Mouse (Mus musculus): ENCODE measurements around the gene Npm1. TPM values are rescaled to one million over a fixed set of nuclear protein-coding genes. Genes with fewer than 3 reads are reported as not detected.

Gene Npm1
- total RNA-seq, 4 experiments from 2014 or later, result 184 to 220 (median 194) TPM

DNA sequence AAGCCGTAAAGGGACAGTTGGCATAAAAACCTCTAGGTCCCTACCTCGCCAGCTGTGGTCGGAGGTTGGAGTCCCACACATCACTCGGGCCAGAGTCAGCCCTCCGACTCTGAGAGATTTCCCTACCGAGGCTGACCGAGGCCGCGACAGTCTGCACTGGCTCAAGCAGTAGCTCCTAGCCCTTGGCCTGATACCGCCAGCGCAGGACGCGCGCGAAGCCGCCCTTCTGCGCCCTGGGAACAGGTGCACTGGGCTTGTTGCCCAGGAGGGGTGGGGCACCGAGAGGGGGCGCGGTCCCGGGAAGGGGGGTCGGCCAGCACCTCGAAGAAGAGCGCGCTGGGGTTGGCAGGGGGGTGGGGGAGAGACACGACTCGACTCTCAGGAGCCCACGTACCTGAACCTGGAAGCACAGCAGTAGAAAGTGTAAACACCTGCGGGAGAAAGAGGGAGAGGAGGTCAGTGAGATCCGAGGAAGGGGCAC, 16.3 kb downstream of the Npm1 start:
- DNase-seq (ENCODE audit: low spot score in 2 of 2), result no peak

DNA sequence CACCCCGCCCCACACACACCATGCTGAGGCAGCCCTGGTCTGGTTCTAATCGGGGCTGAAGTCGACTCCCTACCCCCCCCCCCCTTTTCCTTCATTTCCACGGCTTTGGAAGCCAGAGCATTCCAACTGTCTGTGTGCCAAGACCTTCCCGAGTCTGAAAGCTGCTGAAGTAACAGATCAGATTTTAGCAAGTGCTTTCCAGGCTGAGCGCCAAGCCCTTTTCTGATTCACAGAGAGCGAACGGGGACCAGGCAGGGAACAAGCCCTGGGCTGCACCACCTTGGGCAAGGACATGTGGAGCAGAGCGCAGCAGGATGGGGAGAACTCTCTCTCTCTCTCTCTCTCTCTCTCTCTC, 16.9 kb downstream of the Npm1 start:
- peak; percentile 79 to 85 for DNase-seq (ENCODE audit: low spot score in 2 of 2)

DNA sequence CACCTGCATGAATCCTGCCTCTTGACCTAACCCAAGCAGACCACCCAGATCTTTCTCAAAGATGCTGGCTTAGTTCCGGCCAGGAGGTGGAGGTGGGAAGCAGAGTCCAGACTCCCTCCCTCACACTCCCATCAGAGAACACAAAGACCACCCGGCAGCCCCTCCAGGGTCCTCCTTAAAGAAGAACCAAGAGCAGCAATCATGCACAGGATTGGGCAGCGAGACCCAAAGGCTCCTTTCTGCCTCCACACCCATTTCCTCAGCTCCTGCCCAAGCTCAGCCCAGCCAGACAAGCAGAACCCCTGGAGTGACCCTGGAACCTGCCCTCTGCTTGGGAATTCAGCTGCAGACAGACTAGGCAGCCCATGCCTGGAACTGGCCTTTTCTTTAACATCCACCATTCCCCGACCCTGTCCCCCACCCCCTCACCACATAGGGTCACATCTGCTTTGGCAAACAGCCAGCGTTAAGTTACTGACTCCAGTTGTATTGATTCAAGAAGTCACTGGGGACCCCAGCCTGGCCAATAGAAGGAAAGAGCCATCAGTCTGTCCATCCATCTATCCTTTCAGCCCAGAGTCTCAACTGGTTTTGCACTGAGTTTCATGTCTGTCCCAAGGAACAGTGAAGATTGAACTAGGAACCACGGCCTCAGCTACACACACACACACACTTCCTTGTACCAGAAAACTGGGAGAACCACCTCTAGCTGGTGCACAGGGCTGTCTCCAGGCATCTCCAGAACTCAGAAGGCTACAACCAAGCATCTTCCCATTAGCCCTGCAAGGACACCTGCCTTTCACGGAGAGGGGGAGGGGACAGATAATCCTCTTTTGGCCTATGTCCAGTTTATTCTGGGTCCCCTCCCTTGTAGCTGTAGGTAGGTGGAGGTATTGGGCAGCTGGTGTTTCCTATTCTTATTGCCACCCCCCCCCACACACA, 17.5 kb downstream of the Npm1 start:
- DNase-seq (ENCODE audit: low spot score in 2 of 2), result no peak

DNA sequence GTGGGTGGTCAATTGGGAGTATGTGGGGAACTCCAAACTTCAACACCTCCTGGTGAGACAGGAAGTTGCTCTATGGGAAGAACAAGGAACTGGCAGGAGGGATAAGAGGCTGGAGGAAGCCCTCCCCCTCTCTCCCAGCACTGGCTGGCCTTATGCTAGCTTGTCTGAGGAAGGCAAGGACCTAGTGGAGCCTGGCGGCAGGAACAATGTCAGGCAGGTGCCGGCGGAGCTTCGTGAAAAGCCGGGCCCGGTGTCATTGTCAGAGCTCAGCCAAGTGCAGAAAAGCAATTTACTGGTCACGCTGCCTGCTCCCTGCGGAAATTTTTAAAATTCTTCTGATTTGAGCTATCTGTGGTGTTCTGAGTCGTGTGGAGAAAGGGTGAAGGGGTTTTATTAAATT, 19.1 kb downstream of the Npm1 start:
- DNase-seq (ENCODE audit: low spot score in 2 of 2), result no peak

DNA sequence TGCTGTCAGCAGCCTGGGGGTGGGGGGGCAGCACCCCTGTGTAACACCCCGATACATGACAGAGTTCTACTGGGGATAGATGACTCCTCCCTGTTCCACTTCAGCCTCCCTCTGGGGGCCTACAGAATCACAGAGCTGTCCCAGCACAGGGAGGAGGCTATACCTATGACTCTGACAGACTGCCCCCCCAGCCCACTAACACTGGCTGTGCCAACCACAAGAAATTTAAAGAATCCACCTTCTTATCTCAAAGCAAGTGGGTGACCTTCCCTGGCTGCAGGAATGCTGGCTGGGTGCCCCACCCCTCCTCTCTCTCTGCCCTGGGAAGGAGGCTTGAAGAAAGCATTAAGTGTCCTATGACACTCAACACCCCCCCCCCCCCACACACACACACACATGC, 20.2 kb downstream of the Npm1 start:
- no peak for DNase-seq (ENCODE audit: low spot score in 2 of 2)

DNA sequence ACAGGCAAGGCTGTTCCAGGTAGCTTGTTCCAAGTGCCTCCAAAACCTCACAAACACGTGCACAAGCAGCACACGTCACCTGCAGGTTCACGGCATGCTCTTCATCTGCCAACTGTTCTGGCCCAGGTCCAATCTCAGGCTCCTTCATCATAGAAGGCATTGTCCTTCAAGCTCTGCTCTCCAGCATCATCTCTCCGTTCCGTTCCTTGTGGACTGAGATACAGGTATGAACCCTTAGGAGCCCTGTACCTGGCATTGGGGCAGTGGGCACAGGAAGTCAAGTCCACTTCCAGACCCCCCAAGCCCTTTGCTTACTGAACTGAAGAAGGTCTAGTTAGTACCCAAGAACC, 22.9 kb downstream of the Npm1 start:
- no peak for DNase-seq (ENCODE audit: low spot score in 2 of 2)

DNA sequence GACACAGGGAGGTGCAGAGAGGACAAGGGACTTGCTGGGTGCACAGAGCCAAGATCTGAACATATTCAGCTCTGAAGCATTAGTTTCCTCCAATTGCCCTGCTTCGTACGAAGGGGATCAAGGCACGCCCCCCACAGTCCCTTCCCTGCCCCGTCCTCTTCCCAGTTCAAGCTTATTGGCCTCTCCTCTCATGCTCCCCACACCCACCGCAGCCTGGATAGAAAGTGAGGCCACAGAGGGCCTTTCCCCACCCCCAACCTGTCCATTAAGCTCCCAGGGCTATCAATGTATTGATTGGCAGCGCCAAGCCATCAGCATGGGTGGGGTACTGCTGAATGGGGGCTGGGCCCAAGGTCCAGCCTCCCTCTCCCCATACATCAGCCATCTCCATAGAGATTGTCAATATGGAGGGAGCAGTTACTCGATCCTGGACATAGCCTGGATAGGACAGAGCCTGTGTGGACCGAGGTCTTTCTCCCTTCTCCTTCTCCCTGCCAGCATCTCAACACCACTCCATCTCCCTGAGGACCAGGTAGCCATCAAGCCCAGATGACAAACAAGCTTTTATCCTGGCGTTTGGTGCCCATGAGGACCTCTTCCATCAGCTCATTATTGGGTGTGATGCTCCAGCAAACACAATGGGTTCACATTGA, 23.4 kb downstream of the Npm1 start:
- DNase-seq (ENCODE audit: low spot score in 2 of 2), result no peak

DNA sequence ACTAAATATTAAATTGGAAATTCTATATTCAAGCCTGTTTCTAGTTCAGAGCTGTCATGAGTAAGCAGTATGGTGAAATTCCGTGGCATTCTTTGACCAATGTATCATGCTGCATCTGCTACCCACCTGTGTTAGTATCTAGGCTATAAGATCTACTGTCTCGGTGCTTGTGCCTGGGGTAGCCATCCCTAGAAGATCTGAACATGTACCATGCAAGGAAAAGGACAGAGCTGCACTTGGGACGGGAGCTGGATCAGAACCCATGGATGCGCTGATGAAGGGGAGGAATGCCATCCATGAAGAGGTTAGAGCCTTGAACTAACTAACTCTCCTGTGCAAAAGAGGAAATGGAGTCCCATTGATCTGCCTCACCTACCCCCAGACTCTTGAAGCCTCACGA, 24.3 kb downstream of the Npm1 start:
- DNase-seq (ENCODE audit: low spot score in 2 of 2), result no peak

DNA sequence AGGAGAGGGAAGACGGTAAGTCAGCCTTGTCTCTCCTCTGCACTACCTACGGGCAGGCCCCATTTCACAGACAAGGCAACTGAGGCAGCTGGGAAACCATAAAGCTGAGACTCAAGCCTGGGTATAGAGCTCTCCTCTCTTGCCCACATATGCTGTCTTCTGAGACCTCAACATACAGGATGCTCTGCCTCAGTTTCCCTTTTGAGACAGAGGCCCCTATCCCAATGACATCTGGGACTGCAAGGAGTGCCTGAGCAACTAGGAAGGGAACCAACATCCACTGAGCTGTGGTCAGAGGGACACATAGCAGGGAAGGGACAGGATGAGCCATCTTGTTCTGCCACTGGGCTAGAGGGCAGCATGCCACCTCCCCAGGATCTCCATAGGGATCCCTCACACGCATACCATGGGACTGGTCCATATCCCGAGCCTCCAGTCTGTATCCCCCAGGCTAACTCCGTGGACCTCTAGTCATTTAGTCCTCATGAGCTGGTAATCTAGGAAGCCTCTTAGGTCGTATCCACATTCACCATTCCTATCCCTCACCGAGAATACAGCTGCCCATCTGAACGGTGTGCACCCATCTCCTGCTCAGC, 28.5 kb downstream of the Npm1 start:
- no peak for DNase-seq (ENCODE audit: low spot score in 2 of 2)

DNA sequence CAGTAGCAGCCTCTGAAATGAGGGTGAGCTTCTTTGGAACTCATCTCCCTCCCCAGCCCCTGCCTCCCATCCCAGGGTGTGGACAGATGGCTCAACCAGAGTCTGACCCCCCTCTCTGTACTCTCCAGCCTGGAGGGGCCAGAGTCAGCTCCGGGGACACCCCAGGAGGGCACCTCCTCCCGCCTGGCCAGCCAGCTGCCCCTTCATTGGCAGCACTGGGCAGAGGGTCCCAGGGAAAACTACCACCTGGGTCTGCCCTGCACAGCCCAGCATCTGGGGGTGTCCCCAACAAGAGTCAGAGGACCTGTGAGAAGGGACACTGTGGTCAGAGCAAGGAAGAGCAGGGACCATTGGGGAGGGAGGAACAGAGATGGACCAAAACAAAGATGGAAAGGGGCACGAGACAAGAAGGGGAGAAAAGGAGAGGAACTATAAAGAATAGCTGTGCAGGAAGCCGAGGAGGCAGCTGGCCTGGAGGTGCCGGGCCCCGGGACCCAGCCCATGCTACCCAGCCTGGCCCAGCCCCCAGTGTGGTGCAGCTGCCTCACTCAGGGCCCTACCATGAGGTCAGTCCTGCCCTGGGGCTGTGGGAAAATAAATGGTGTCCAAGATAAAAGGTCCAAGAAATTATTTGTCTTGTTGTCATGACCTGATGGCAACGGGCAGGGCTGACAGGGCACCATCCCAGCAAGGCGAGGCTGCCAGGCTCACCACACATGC, 30.2 kb downstream of the Npm1 start:
- no peak for DNase-seq (ENCODE audit: low spot score in 2 of 2)

DNA sequence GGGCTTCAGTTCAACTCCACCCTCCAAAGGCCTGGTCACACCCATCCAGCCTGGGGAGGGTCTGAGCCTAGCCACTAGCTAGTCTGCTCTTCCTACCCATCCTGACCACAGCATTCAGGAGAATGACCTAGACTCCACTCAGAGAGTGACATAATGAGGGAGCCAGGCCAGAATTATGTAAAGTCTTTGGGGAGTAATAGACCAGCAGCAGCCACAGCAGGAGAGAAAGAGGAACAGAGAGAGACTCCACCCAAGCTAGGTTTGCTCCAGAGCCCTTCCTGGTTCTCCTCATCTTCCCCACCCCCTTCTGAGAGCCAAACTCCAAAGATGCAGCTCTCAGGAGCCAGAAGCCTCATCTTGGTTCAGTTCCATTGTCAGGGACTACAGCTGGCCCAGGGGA, 35.9 kb downstream of the Npm1 start:
- DNase-seq (ENCODE audit: low spot score in 2 of 2), result no peak

DNA sequence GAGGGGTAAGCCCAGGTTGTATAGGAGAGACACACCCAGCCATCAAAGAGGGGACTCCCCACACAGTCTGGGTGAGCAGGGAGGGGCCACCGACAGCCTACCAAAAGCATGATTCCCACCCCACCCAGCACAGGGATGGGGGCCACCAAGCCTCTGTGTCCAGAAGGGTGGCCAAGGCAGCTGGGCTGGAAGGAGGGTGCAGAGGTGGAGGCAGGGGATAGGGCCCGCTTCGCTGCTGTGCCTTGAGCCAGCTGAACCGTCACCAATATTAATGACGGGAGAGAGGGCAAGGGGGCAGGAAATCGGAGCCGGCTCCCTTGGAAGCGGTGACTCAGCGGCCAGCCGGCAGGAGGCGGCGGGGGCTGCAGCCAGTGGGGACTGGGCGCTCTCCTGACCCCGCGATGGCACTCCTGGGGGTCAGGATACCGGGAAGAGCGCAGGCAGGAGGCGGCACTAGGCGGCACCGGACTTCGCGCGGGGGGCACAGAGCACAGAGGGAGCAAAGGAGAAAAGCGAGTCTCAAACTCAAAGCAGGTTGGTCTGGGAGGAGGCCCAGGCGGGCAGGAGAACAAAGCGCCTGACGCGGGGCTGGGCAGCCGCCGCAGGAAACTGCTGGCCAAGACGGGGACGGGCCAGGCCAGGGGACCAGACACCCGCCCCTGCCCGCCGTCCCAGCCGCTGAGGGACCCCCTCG, 40.3 kb downstream of the Npm1 start:
- no peak for DNase-seq (ENCODE audit: low spot score in 2 of 2)

DNA sequence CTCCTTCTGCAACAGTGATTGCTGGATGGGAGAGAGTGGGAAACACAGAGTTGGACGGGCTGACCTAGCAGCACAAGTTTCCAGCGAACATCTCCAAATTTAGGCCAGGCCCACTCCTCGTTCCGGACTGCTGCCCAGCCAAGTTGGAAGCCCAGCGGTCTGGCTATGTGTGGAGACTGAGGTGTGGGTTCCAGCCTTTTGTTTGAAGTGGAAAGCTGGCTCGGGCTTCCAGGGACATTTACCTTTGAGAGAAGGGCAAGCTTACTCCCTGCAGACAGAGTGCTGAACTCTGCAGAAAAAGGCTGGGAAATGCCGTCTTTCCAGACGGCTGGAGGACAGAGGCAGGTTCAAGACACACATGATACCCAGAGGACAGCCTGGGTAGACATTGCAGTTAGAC, 43.5 kb downstream of the Npm1 start:
- DNase-seq (ENCODE audit: low spot score in 2 of 2), result no peak

DNA sequence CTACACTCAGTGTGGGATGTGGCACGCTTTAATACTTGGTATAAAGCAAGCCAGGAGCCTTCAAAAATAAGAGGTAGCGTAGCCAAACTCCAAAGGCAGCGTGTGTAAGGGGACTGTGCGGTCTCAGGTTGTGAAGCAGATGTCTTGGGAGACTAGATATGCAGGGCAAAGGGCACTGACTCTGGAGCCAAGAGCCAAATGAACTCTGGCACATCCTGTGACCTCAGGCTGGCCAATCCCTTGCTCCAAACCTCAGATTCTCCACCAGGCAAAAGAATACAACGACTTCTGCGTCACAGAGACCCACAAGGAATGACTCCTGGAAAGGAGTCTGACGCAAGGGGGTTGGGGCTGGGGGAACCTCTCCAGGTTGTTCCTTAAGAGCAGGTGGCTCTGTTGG, 43.9 kb downstream of the Npm1 start:
- DNase-seq (ENCODE audit: low spot score in 2 of 2), result no peak

DNA sequence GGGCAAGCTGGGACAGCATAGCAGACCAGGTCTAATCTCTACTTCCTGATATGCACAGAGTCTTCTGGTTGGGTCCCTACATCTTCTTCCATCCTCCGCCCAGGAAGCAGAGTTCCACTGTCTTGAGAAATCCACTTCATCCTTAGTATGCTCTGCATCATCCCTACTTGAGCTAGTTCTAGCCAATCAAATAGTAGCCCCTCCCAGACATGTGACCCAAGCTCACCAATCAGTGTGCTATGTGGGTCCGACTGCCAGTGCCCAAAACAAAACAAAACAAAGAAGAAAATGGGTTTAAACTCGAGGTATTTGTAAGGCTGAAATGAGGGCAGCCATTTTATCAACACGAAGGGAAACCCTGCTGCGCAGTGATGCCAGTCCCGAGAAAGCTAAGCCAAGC, 44.5 kb downstream of the Npm1 start:
- DNase-seq (ENCODE audit: low spot score in 2 of 2), result no peak

DNA sequence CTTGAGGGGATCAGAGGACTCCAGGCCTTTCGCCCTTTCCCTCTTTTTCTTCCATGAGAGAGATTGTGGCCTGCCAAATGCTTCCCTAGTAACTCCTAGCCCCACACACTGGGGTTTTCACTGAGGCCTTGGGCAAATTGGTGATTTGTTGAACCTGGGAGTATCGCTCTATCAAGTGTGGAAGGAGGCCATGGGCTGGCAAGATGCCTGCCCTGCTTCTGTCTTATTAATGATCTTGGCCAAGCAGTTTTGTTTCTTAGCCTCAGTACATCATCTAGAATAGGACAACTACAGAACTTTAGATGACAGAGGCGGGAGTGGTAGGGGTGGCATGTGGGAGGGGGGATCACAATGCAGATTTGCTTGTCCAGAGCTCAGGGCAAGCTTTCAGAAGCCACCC, 47.2 kb downstream of the Npm1 start:
- no peak for DNase-seq (ENCODE audit: low spot score in 2 of 2)

DNA sequence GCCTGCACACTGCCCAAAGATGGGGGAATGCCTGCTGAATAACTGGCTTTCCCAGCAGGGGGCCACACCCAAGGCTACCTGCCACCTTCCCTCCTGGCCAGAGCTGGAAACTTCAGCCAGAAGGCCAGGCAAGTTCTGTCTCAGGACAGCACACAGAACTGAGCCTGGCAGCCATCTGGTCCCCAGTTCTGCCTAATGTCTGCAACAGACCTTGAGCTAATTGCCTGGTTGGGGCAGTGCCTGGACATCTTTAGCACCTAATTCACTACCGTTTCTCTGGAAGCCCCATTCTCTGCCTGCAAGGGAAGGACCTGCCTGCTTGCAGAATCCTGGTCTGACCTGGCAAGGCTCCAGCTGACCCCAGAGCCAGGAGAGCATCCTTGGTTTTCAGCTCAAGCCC, 50.6 kb downstream of the Npm1 start:
- DNase-seq (ENCODE audit: low spot score in 2 of 2), result no peak

DNA sequence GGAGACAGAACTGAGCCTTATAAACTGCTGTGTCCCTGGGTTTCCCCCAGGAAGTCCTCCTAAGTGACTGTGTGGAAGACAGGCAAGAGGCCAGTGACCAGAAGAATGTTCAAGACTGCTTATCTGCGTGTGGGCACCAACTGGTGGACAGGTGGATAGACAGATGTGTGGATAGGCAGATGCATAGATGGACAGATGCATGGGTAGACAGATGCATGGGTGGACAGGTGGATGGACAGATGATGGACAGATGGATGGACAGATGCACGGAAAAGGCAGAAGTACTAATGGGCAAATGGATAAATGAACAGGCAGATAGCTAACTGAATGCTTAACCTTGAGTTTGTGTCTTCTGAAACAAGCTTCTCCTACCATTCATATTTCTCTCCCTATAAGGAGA, 52.9 kb downstream of the Npm1 start:
- DNase-seq (ENCODE audit: low spot score in 2 of 2), result no peak

DNA sequence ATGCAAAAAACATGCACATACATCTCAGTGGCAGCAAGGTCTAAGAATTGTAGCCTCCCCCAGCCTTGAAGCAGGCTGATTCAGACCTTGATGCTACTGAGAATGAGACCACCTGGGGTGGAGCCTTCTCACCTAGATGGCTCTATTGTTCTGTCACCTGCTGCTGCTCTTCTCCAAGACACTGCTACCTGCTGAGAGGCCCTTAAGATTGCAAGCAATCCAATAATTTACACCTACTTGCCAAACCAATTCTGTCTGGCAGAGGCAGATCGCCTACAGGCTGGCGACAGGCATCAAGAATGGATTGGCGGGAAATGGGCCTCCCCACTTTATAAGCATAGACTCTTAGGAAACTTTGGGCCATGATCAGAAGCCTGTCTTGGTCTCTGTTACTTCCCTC, 55.5 kb downstream of the Npm1 start:
- DNase-seq (ENCODE audit: low spot score in 2 of 2), result no peak

DNA sequence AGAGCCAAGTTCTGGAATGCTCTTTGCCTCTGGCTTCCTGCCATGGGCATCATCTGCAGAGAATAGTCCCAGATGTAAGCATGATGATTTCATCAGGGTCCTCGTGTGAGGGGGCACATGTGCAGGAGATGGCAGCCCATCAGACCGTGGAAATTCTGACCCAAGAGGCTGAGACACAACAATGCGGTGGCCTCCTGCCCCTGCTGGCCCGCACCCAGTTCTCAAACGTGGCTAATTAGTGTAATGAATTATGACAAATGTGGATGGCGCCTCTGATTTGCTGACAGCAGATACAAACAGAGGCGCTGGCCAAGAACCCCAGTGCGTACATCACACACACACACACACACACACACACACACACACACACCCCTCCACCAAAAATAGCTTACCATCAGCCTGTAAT, 58.1 kb downstream of the Npm1 start:
- peak in 1 of 2 experiments; percentile 25 for DNase-seq (ENCODE audit: low spot score in 2 of 2)

DNA sequence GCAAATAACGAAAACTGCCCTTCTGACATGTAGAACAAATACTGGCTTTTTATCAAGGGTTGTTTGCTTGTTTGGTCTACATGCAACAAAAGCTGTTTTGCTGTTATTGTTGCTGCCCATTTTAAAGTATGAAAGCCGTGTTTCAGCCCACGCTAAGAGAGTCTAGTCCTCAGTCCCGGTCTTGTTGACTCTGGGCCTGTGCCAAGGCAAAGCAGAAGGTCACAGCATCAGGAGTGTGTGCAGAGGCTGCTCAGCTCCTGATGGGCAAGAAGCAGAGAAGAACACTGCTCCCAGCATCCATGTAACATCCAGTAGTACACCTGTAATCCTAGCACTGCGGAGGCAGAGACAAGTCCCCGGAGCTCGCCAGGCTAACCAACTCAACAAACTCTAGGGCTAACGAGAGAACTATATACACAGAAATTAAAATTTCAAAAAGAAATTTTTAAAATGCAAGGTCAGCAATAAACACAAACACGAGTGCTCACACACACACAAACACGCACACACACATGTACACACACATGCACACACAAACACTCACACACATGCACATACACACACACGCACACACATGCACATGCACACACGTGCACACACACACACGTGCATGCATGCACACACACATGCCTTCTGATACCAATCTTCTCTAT, 59.6 kb downstream of the Npm1 start:
- no peak for DNase-seq (ENCODE audit: low spot score in 2 of 2)
